In the genomic region with DNA sequence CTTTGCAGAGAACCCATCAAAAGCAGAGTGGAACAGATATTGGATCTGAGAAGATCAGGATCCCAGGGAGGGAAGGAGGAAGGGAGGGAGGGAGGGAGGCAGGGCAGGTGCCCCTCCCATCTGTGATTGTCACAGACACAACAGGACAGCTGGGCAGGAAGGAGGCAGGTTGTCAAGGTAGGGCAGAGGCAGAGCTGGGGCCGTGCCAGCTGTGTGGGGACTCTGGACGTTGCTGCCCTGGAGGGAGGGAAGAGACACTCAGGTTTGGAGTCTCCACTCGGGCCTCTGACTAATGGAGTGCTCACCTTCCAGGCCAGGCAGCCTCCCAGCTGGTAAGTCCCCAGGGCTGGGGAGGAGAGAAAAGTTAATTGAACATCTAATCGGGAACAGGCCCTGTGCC, we compare ENCODE assay signal across 12 mouse cellular contexts.
"Had no signal": no experiment of that assay in that cellular context is flagged by ENCODE, and none has a peak within 500 bp of the region (broad histone marks: within the 10 kb centered on the region; RNA-seq: fewer than 3 reads in every experiment).

No protein-coding gene starts in this region.

- H3K4me3 ChIP-seq: limb, embryonic 13.5 days; midbrain, embryonic 10.5 days; myocyte; neural tube, embryonic 15.5 days had no signal

- DNase-seq: kidney, adult 11 months; kidney, postnatal 10 days; left cerebral cortex, postnatal 4 days; lung, embryonic 14.5 days; lung, postnatal 10 days; midbrain, embryonic 14.5 days; right cerebral cortex, adult 18-20 months; right cerebral cortex, postnatal 25 days had no signal

- H3K27me3 ChIP-seq: limb, embryonic 13.5 days; neural tube, embryonic 15.5 days had no signal

- H3K27ac ChIP-seq: limb, embryonic 13.5 days; midbrain, embryonic 10.5 days; neural tube, embryonic 15.5 days had no signal

- H3K36me3 ChIP-seq: limb, embryonic 13.5 days; midbrain, embryonic 10.5 days; neural tube, embryonic 15.5 days had no signal
